Mouse (Mus musculus): Measurements from ENCODE around the gene Scn1a. TPM values are rescaled to one million over a fixed set of nuclear protein-coding genes. Genes with fewer than 3 reads are reported as not detected.
A peak's percentile ranks its signal among the peaks of the same experiment; 100 is the strongest.

Scn1a gene
- polyA plus RNA-seq, 1 experiment, result 0.14 TPM

- H3K4me3 ChIP-seq (ENCODE audit: insufficient read depth, low read length), result peak within 1 kb of the TSS; percentile 81
- peak within 1 kb of the TSS; percentile 64 for H3K27ac ChIP-seq (ENCODE audit: insufficient read depth, low read length)
- H3K4me1 ChIP-seq (ENCODE audit: control insufficient read depth, insufficient read depth, low read length), result peaks cover 2% of the 10 kb centered on the region
- TF ChIP-seq CTCF (IDR thresholded peaks at IDR 0.05; ENCODE audit: borderline replicate concordance, insufficient read depth, low read length) (peak; percentile 28; the same call in 1 of the 2 replicates), POLR2A (IDR thresholded peaks at IDR 0.05; ENCODE audit: low read depth, low read length) (peak; percentile 53; the same call in 1 of the 2 replicates)
Observed at GRCm38 (mm10) chr2:66256220-66257131, 184.2 kb downstream of the Scn1a start, which contains the start of gene Ttc21b. Gene Ttc21b (minus strand): TSS chr2:66256617.

- Histone ChIP-seq H3K4me1 (ENCODE audit: control insufficient read depth, insufficient read depth, low read length) (no peaks in the 10 kb centered on the region), H3K27ac (ENCODE audit: insufficient read depth, low read length) (no peak overlapping the region), H3K4me3 (ENCODE audit: insufficient read depth, low read length) (no peak overlapping the region)
- no peak for TF ChIP-seq CTCF (IDR thresholded peaks at IDR 0.05; ENCODE audit: borderline replicate concordance, insufficient read depth, low read length)
- TF ChIP-seq POLR2A (IDR thresholded peaks at IDR 0.05; ENCODE audit: low read depth, low read length), result no peak
Observed at GRCm38 (mm10) chr2:66244013-66244412, 196.6 kb downstream of the Scn1a start.

- Histone ChIP-seq H3K27ac (ENCODE audit: insufficient read depth, low read length) (no peak overlapping the region), H3K4me1 (ENCODE audit: control insufficient read depth, insufficient read depth, low read length) (no peaks in the 10 kb centered on the region), H3K4me3 (ENCODE audit: insufficient read depth, low read length) (no peak overlapping the region)
- TF ChIP-seq CTCF (IDR thresholded peaks at IDR 0.05; ENCODE audit: borderline replicate concordance, insufficient read depth, low read length), result no peak
- no peak for TF ChIP-seq POLR2A (IDR thresholded peaks at IDR 0.05; ENCODE audit: low read depth, low read length)
Observed at GRCm38 (mm10) chr2:66240334-66240733, 200.3 kb downstream of the Scn1a start.

- H3K4me3 ChIP-seq (ENCODE audit: insufficient read depth, low read length), result no peak overlapping the region
- H3K4me1 ChIP-seq (ENCODE audit: control insufficient read depth, insufficient read depth, low read length), result no peaks in the 10 kb centered on the region
- H3K27ac ChIP-seq (ENCODE audit: insufficient read depth, low read length), result no peak overlapping the region
- TF ChIP-seq CTCF (IDR thresholded peaks at IDR 0.05; ENCODE audit: borderline replicate concordance, insufficient read depth, low read length) (no peak), POLR2A (IDR thresholded peaks at IDR 0.05; ENCODE audit: low read depth, low read length) (no peak)
Observed at GRCm38 (mm10) chr2:66238886-66239285, 201.8 kb downstream of the Scn1a start.

- Histone ChIP-seq H3K27ac (ENCODE audit: insufficient read depth, low read length) (no peak overlapping the region), H3K4me3 (ENCODE audit: insufficient read depth, low read length) (no peak overlapping the region), H3K4me1 (ENCODE audit: control insufficient read depth, insufficient read depth, low read length) (no peaks in the 10 kb centered on the region)
- TF ChIP-seq CTCF (IDR thresholded peaks at IDR 0.05; ENCODE audit: borderline replicate concordance, insufficient read depth, low read length) (no peak), POLR2A (IDR thresholded peaks at IDR 0.05; ENCODE audit: low read depth, low read length) (no peak)
Observed at GRCm38 (mm10) chr2:66220954-66221353, 219.7 kb downstream of the Scn1a start.

Other genes with a start within 250 kb of the Scn1a start
- gene Ttc21b, start 184.2 kb downstream of the Scn1a start, polyA plus RNA-seq (2011; ENCODE audit: insufficient read length, low read depth, missing spikeins), result 20.3 and 22.2 TPM in 2 replicates
- gene Scn9a, start 194.1 kb upstream of the Scn1a start, polyA plus RNA-seq (2011; ENCODE audit: insufficient read length, low read depth, missing spikeins), result 0.13 and 0.44 TPM in 2 replicates

Measured in embryonic fibroblast, embryonic 13.5 days (primary cell).